Mouse (Mus musculus) testis, adult 2 months (tissue): ENCODE measurements around the gene Stab2.

Experiments used
- CTCF ChIP-seq: fragments of 200-500 bp; IDR thresholded peaks from 2 replicates; pipeline ENCODE4 v1.5.1; 2012; ENCODE audit warnings: low read depth, mild to moderate bottlenecking, inconsistent platforms, low read length, moderate library complexity; ENCODE audit not compliant: control insufficient read depth, insufficient read depth, insufficient replicate concordance
- POLR2A ChIP-seq: fragments of 200-500 bp; IDR thresholded peaks from 2 replicates; pipeline ENCODE4 v1.6.1; 2012; ENCODE audit warnings: low read depth, mild to moderate bottlenecking, inconsistent platforms, low read length, moderate library complexity; ENCODE audit not compliant: control insufficient read depth

DNA sequence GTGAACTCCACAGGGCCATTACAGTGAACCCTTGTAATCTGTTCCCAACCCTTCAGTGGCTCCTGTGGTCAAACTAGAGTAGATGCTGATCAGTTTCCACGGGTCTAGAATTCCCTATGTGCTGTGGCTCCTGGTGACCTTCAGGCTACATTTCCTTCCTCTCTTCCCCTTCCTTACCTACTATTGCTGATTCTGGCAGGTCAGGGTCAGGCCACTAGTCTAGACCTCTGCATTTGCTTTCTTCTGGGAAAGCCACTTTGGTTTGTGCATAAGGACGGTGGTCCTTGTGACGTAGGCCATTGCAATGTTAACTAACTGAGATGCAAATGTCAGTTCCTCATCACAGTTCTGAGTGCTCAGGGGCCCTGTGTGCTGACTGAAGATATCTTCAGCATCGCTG, 147.4 kb downstream of the Stab2 start:
- TF ChIP-seq POLR2A (no peak), CTCF (no peak)
